Mouse (Mus musculus): ENCODE measurements around the gene Hist1h4i.

- TF ChIP-seq MXI1 (IDR thresholded peaks at IDR 0.05; ENCODE audit: low read depth, low read length) (no peak), ZC3H11A (IDR thresholded peaks at IDR 0.05; ENCODE audit: low read depth, low read length) (no peak), CTCF (conservative IDR thresholded peaks at IDR 0.05 in 1 of 2, IDR thresholded peaks at IDR 0.05 in 1 of 2; ENCODE audit: low read depth in 2 of 2, low read length in 2 of 2) (no peak)
Observed at GRCm38 (mm10) chr13:22033741-22034442, 7.3 kb downstream of the Hist1h4i start.

All from CH12.LX (cell line).